Mouse (Mus musculus) lung, embryonic 14.5 days (tissue): ENCODE measurements around the gene Chpf. TPM values are rescaled to one million over a fixed set of nuclear protein-coding genes. Genes with fewer than 3 reads are reported as not detected.

Experiments
- ATAC-seq: fragments of 200-750 bp; cut with Nextera tagmentation; 2 replicates; pipeline ENCODE4 v1.8.0; 2017; ENCODE audit warnings: mild to moderate bottlenecking, moderate TSS enrichment, moderate library complexity; ENCODE audit not compliant: insufficient read depth
- DNase-seq: peaks from one replicate; pipeline ENCODE4 v3.0.0-alpha.2; 2015
- H3K27ac ChIP-seq: fragments of 300-500 bp; sonication (generic); 2 replicates; pipeline ENCODE4 v1.5.1; 2014; ENCODE audit warnings: low read depth, mild to moderate bottlenecking, moderate library complexity
- H3K27me3 ChIP-seq: fragments of 300-500 bp; sonication (generic); 2 replicates; pipeline ENCODE4 v1.6.1; 2014; ENCODE audit warnings: low read length, control low read depth; ENCODE audit not compliant: insufficient read depth
- H3K36me3 ChIP-seq: fragments of 300-500 bp; sonication (generic); 2 replicates; pipeline ENCODE4 v1.6.1; 2014; ENCODE audit warnings: control low read depth; ENCODE audit not compliant: insufficient read depth
- H3K4me1 ChIP-seq: fragments of 300-500 bp; sonication (generic); 2 replicates; pipeline ENCODE4 v1.6.1; 2014; ENCODE audit warnings: antibody characterized with exemption, control low read depth; ENCODE audit not compliant: insufficient read depth
- H3K4me2 ChIP-seq: fragments of 300-500 bp; sonication (generic); 2 replicates; pipeline ENCODE4 v1.6.1; 2014; ENCODE audit warnings: mild to moderate bottlenecking
- H3K4me3 ChIP-seq: fragments of 300-500 bp; sonication (generic); 2 replicates; pipeline ENCODE4 v1.5.1; 2014; ENCODE audit warnings: low read depth, low read length
- H3K9ac ChIP-seq: fragments of 300-500 bp; sonication (generic); 2 replicates; pipeline ENCODE4 v1.6.1; 2014
- H3K9me3 ChIP-seq: fragments of 300-500 bp; sonication (generic); 2 replicates; pipeline ENCODE4 v1.6.1; 2016; ENCODE audit warnings: low read depth, low read length, control low read depth
- CTCF ChIP-seq: IDR thresholded peaks from 2 replicates; pipeline ENCODE4 v1.5.1; 2016; ENCODE audit warnings: antibody characterized with exemption, low read depth
- WGBS: fragments of 180-500 bp; shearing (Covaris S2); extraction: QIAGEN DNeasy Blood & Tissue Kit; methylation state at CpG from one replicate; pipeline ENCODE4 v1.1.7; 2014; 5-methylcytosine and 5-hydroxymethylcytosine counted together
- polyA plus RNA-seq: library from polyadenylated mRNA; unstranded; fragments of >200 nt; fragmentation: Nextera tagmentation; extraction: Ambion mirVana; gene quantifications from 2 replicates; pipeline ENCODE4 v1.2.1, GENCODE M21; 2014

Chpf gene
- polyA plus RNA-seq, 1 experiment from 2014 or later: 35.1 TPM

GRCm38 (mm10) chr1:75487040-75487404 lies 7.9 kb upstream of the Chpf start:
- H3K27me3 ChIP-seq: peaks cover 65% of the 10 kb centered on the region
- peak; percentile 14; the same call in 1 of the 2 replicates for ATAC-seq

GRCm38 (mm10) chr1:75486561-75486960 lies 7.5 kb upstream of the Chpf start:
- Histone ChIP-seq H3K4me3 (peak overlapping the region; percentile 47; the same call in 1 of the 2 replicates), H3K27me3 (peaks cover 67% of the 10 kb centered on the region), H3K4me1 (peaks cover 5% of the 10 kb centered on the region; the same call in 1 of the 2 replicates), H3K27ac (no peak overlapping the region), H3K9me3 (no peaks in the 10 kb centered on the region), H3K9ac (no peak overlapping the region), H3K4me2 (peak overlapping the region; percentile 79), H3K36me3 (peaks cover 30% of the 10 kb centered on the region)
- WGBS: 9% methylated on average over 24 of the region's 24 CpGs
- DNase-seq: no peak
- no peak for ATAC-seq
- TF ChIP-seq CTCF: no peak

More at GRCm38 (mm10) chr1:75487040-75487404, 7.9 kb upstream of the Chpf start:
- Histone ChIP-seq H3K27ac (no peak overlapping the region), H3K4me2 (peak overlapping the region; percentile 79), H3K9ac (no peak overlapping the region), H3K36me3 (peaks cover 35% of the 10 kb centered on the region), H3K4me3 (peak overlapping the region; percentile 47), H3K9me3 (no peaks in the 10 kb centered on the region), H3K4me1 (peaks cover 5% of the 10 kb centered on the region; the same call in 1 of the 2 replicates)
- no peak for TF ChIP-seq CTCF
- no peak for DNase-seq
- 2% methylated on average over 13 of the region's 13 CpGs for WGBS

GRCm38 (mm10) chr1:75480735-75481134 lies 1.6 kb upstream of the Chpf start:
- 76% methylated on average over 7 of the region's 7 CpGs for WGBS
- Histone ChIP-seq H3K27me3 (peaks cover 53% of the 10 kb centered on the region), H3K27ac (no peak overlapping the region), H3K9me3 (no peaks in the 10 kb centered on the region), H3K4me3 (no peak overlapping the region), H3K4me1 (0 out of 2 replicates have a peak, but pooled peaks cover 12% of the 10 kb centered on the region), H3K9ac (no peak overlapping the region), H3K36me3 (peaks cover 11% of the 10 kb centered on the region), H3K4me2 (no peak overlapping the region)
- ATAC-seq: no peak
- no peak for DNase-seq
- TF ChIP-seq CTCF: no peak

- TF ChIP-seq CTCF: no peak
- Histone ChIP-seq H3K27ac (no peak overlapping the region), H3K27me3 (peaks cover 51% of the 10 kb centered on the region), H3K4me3 (peak overlapping the region; percentile 72), H3K36me3 (peaks cover 18% of the 10 kb centered on the region), H3K9ac (no peak overlapping the region), H3K9me3 (no peaks in the 10 kb centered on the region), H3K4me1 (0 out of 2 replicates have a peak, but pooled peaks cover 12% of the 10 kb centered on the region), H3K4me2 (peak overlapping the region; percentile 79)
- 23% methylated on average over 13 of the region's 13 CpGs for WGBS
- DNase-seq (no peak), ATAC-seq (no peak)
Observed at GRCm38 (mm10) chr1:75480036-75480435, 929 bp upstream of the Chpf start.

DNA sequence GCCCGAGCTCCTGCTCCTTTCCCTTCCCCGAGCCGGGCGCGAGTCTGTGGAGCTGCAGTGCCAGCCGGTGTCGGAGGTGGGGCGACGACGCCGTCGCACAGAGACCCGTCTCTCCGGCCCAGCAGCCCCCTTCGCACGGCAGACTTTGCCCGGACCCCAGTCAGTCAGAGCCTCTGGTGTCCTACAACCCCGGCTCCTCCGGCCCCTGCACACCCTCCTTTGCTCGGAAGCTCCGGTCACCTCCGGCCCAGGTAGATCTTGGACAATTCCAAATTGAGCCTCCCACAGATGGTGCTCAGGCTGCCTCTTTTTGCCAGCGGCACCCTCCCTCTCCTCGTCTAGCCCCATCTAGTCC lies 505 bp upstream of the Chpf start:
- Histone ChIP-seq H3K4me2 (peak overlapping the region; percentile 79), H3K27ac (peak overlapping the region; percentile 81; the same call in 1 of the 2 replicates), H3K27me3 (peaks cover 47% of the 10 kb centered on the region), H3K9me3 (no peaks in the 10 kb centered on the region), H3K4me1 (0 out of 2 replicates have a peak, but pooled peaks cover 12% of the 10 kb centered on the region), H3K36me3 (peaks cover 22% of the 10 kb centered on the region), H3K4me3 (peak overlapping the region; percentile 72), H3K9ac (no peak overlapping the region)
- WGBS: 2% methylated on average over 24 of the region's 24 CpGs
- no peak for ATAC-seq
- no peak for DNase-seq
- no peak for TF ChIP-seq CTCF

GRCm38 (mm10) chr1:75478497-75478896 lies 610 bp downstream of the Chpf start:
- Histone ChIP-seq H3K9ac (peak overlapping the region; percentile 66), H3K4me2 (peak overlapping the region; percentile 79), H3K4me3 (peak overlapping the region; percentile 72), H3K4me1 (0 out of 2 replicates have a peak, but pooled peaks cover 12% of the 10 kb centered on the region), H3K9me3 (no peaks in the 10 kb centered on the region), H3K27me3 (peaks cover 38% of the 10 kb centered on the region), H3K36me3 (peaks cover 27% of the 10 kb centered on the region), H3K27ac (peak overlapping the region; percentile 81; the same call in 1 of the 2 replicates)
- TF ChIP-seq CTCF: no peak
- ATAC-seq: no peak; the same call in 1 of the 2 replicates
- DNase-seq: peak; percentile 69
- under 1% methylated on average over 20 of the region's 25 CpGs for WGBS

- Histone ChIP-seq H3K36me3 (peaks cover 33% of the 10 kb centered on the region), H3K27me3 (peaks cover 32% of the 10 kb centered on the region), H3K4me3 (peak overlapping the region; percentile 72), H3K9ac (no peak overlapping the region), H3K9me3 (no peaks in the 10 kb centered on the region), H3K27ac (no peak overlapping the region), H3K4me1 (0 out of 2 replicates have a peak, but pooled peaks cover 12% of the 10 kb centered on the region), H3K4me2 (peak overlapping the region; percentile 79)
- DNase-seq (no peak), ATAC-seq (no peak)
- WGBS: 37% methylated on average over 3 of the region's 3 CpGs
- no peak for TF ChIP-seq CTCF
Observed at GRCm38 (mm10) chr1:75477966-75478290, 1.2 kb downstream of the Chpf start.
